Mouse (Mus musculus) liver, embryonic 16.5 days (tissue): Measurements from ENCODE around the gene Cln5. TPM values are rescaled to one million over a fixed set of nuclear protein-coding genes. Genes with fewer than 3 reads are reported as not detected.

Experiments used
- ATAC-seq: fragments of 200-750 bp; cut with Nextera tagmentation; 2 replicates; pipeline ENCODE4 v1.8.0; 2017; ENCODE audit warnings: low read depth, mild to moderate bottlenecking, moderate number of reproducible peaks, moderate library complexity
- H3K27ac ChIP-seq: fragments of 300-500 bp; sonication (generic); 2 replicates; pipeline ENCODE4 v1.5.1; 2014; ENCODE audit warnings: mild to moderate bottlenecking, low read length
- H3K27me3 ChIP-seq: fragments of 300-500 bp; sonication (generic); 2 replicates; pipeline ENCODE4 v1.6.1; 2014; ENCODE audit warnings: low read depth, low read length, mixed read lengths; ENCODE audit not compliant: control insufficient read depth, insufficient read depth
- H3K36me3 ChIP-seq: fragments of 300-500 bp; sonication (generic); 2 replicates; pipeline ENCODE4 v1.6.1; 2014; ENCODE audit warnings: mild to moderate bottlenecking; ENCODE audit not compliant: control insufficient read depth, insufficient read depth
- H3K4me1 ChIP-seq: fragments of 300-500 bp; sonication (generic); 2 replicates; pipeline ENCODE4 v1.6.1; 2014; ENCODE audit warnings: low read depth, low read length, mixed read lengths; ENCODE audit not compliant: control insufficient read depth
- H3K4me2 ChIP-seq: fragments of 300-500 bp; sonication (generic); 2 replicates; pipeline ENCODE4 v1.6.1; 2014; ENCODE audit warnings: low read depth, low read length, mixed read lengths
- H3K4me3 ChIP-seq: fragments of 300-500 bp; sonication (generic); 2 replicates; pipeline ENCODE4 v1.5.1; 2014; ENCODE audit warnings: low read depth, mild to moderate bottlenecking, low read length
- H3K9ac ChIP-seq: fragments of 300-500 bp; sonication (generic); 2 replicates; pipeline ENCODE4 v1.6.1; 2014; ENCODE audit warnings: low read depth, low read length
- H3K9me3 ChIP-seq: fragments of 300-500 bp; sonication (generic); replicated peaks from 2 replicates; pipeline ENCODE4 v1.6.1; 2016; ENCODE audit warnings: low read length; ENCODE audit not compliant: control insufficient read depth
- WGBS: fragments of 180-500 bp; shearing (Covaris S2); extraction: QIAGEN DNeasy Blood & Tissue Kit; methylation state at CpG from one replicate; pipeline ENCODE4 v1.1.7; 2014; ENCODE audit not compliant: insufficient replicate concordance; 5-methylcytosine and 5-hydroxymethylcytosine counted together
- polyA plus RNA-seq: library from polyadenylated mRNA; unstranded; fragments of >200 nt; fragmentation: Nextera tagmentation; extraction: Ambion mirVana; gene quantifications from 2 replicates; pipeline ENCODE4 v1.2.1, GENCODE M21; 2015

Cln5 gene
- polyA plus RNA-seq, 1 experiment from 2014 or later, result 17.0 TPM

- 93% methylated on average over 8 of the region's 8 CpGs for WGBS
- H3K36me3 ChIP-seq, result peaks cover 30% of the 10 kb centered on the region
- ATAC-seq, result no peak
Measured at GRCm38 (mm10) chr14:103073825-103074224, 3.8 kb downstream of the Cln5 start.

GRCm38 (mm10) chr14:103075166-103075565, 5.2 kb downstream of the Cln5 start:
- ATAC-seq, result no peak
- Histone ChIP-seq H3K4me1 (peaks cover 8% of the 10 kb centered on the region), H3K27me3 (no peaks in the 10 kb centered on the region), H3K9me3 (no peaks in the 10 kb centered on the region), H3K27ac (no peak overlapping the region), H3K9ac (no peak overlapping the region), H3K36me3 (peaks cover 30% of the 10 kb centered on the region), H3K4me2 (no peak overlapping the region), H3K4me3 (no peak overlapping the region)
- WGBS, result 57% methylated on average over 7 of the region's 7 CpGs

More at GRCm38 (mm10) chr14:103073825-103074224, 3.8 kb downstream of the Cln5 start:
- Histone ChIP-seq H3K9me3 (no peaks in the 10 kb centered on the region), H3K9ac (no peak overlapping the region), H3K4me3 (no peak overlapping the region), H3K4me1 (peaks cover 15% of the 10 kb centered on the region), H3K4me2 (no peak overlapping the region), H3K27ac (no peak overlapping the region), H3K27me3 (no peaks in the 10 kb centered on the region)

GRCm38 (mm10) chr14:103077272-103078005, 7.4 kb downstream of the Cln5 start:
- peaks cover 29% of the 10 kb centered on the region for H3K36me3 ChIP-seq

GRCm38 (mm10) chr14:103078006-103078912, 8.2 kb downstream of the Cln5 start:
- Histone ChIP-seq H3K4me2 (no peak overlapping the region), H3K9ac (no peak overlapping the region), H3K27ac (no peak overlapping the region), H3K27me3 (no peaks in the 10 kb centered on the region), H3K4me1 (no peaks in the 10 kb centered on the region), H3K4me3 (no peak overlapping the region), H3K36me3 (peaks cover 27% of the 10 kb centered on the region), H3K9me3 (no peaks in the 10 kb centered on the region)
- ATAC-seq, result no peak
- WGBS, result 84% methylated on average over 16 of the region's 16 CpGs

More at GRCm38 (mm10) chr14:103077272-103078005, 7.4 kb downstream of the Cln5 start:
- Histone ChIP-seq H3K4me1 (no peaks in the 10 kb centered on the region), H3K27ac (no peak overlapping the region), H3K9ac (no peak overlapping the region), H3K4me2 (no peak overlapping the region), H3K9me3 (no peaks in the 10 kb centered on the region), H3K27me3 (no peaks in the 10 kb centered on the region), H3K4me3 (no peak overlapping the region)
- 74% methylated on average over 9 of the region's 9 CpGs for WGBS
- 0 out of 2 replicates have a peak, but pooled peaks have one; percentile 35 for ATAC-seq

- ATAC-seq, result no peak
- Histone ChIP-seq H3K27me3 (no peaks in the 10 kb centered on the region), H3K9me3 (no peaks in the 10 kb centered on the region), H3K9ac (no peak overlapping the region), H3K4me1 (no peaks in the 10 kb centered on the region), H3K4me3 (no peak overlapping the region), H3K4me2 (no peak overlapping the region), H3K36me3 (peaks cover 21% of the 10 kb centered on the region), H3K27ac (no peak overlapping the region)
- WGBS, result 83% methylated on average over 9 of the region's 9 CpGs
Measured at GRCm38 (mm10) chr14:103079209-103079977, 9.4 kb downstream of the Cln5 start.

GRCm38 (mm10) chr14:103085840-103086533, 16.0 kb downstream of the Cln5 start:
- ATAC-seq, result peak; percentile 45
- Histone ChIP-seq H3K36me3 (peaks cover 37% of the 10 kb centered on the region), H3K4me3 (0 out of 2 replicates have a peak overlapping the region, but pooled peaks have one; percentile 4), H3K9me3 (no peaks in the 10 kb centered on the region), H3K9ac (0 out of 2 replicates have a peak overlapping the region, but pooled peaks have one; percentile 14), H3K27ac (peak overlapping the region; percentile 93), H3K4me2 (peak overlapping the region; percentile 51), H3K4me1 (peaks cover 24% of the 10 kb centered on the region), H3K27me3 (no peaks in the 10 kb centered on the region)
- 44% methylated on average over 1 of the region's 1 CpGs for WGBS

GRCm38 (mm10) chr14:103086671-103087324, 16.8 kb downstream of the Cln5 start:
- Histone ChIP-seq H3K9me3 (no peaks in the 10 kb centered on the region), H3K4me1 (peaks cover 24% of the 10 kb centered on the region), H3K4me2 (peak overlapping the region; percentile 51), H3K27ac (peak overlapping the region; percentile 93), H3K9ac (peak overlapping the region; percentile 23), H3K4me3 (peak overlapping the region; percentile 17; the same call in 1 of the 2 replicates), H3K36me3 (peaks cover 43% of the 10 kb centered on the region), H3K27me3 (no peaks in the 10 kb centered on the region)
- ATAC-seq, result peak; percentile 94
- 24% methylated on average over 4 of the region's 4 CpGs for WGBS

- WGBS, result 80% methylated on average over 5 of the region's 5 CpGs
- no peak overlapping the region for H3K4me2 ChIP-seq
- H3K9ac ChIP-seq, result no peak overlapping the region; the same call in 1 of the 2 replicates
- H3K27me3 ChIP-seq, result no peaks in the 10 kb centered on the region
- no peak for ATAC-seq
- peaks cover 24% of the 10 kb centered on the region for H3K4me1 ChIP-seq
- H3K36me3 ChIP-seq, result peaks cover 44% of the 10 kb centered on the region
- no peaks in the 10 kb centered on the region for H3K9me3 ChIP-seq
- H3K4me3 ChIP-seq, result no peak overlapping the region
- peak overlapping the region; percentile 93 for H3K27ac ChIP-seq
Measured at GRCm38 (mm10) chr14:103087846-103088245, 17.8 kb downstream of the Cln5 start.
